Mouse (Mus musculus) fat pad, adult 2 months (tissue): Measurements from ENCODE around the gene Rack1.
"Not testable (repeated sequence)": the region's sequence is repeated elsewhere in the genome, so short reads cannot be mapped to it uniquely, and the experiment has no call there.

Source experiments
- DNase-seq: peaks from one replicate; pipeline ENCODE4 v3.0.0-alpha.2; 2011; ENCODE audit warnings: low read depth, low spot score; ENCODE audit errors: extremely low read depth

The Rack1 gene

DNA sequence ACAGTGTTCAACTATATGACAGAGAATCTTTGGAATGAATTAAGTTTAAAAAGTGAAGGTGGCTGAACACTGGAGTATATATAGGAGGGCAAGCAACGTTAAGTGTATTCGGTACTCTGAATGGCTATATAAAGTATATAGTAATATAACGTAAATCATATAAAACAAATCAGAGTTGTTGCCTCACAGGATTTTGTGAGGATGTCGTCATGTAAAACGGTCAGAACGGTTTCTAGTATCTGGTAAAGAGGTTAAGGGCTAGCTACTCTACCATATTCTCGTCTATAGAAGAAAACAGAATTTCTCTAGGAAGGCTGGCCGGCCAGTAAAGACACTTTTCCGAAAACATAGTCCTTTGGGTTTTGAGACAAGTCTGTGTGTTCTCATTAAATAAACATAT, 17.7 kb downstream of the Rack1 start:
- DNase-seq = no peak

DNA sequence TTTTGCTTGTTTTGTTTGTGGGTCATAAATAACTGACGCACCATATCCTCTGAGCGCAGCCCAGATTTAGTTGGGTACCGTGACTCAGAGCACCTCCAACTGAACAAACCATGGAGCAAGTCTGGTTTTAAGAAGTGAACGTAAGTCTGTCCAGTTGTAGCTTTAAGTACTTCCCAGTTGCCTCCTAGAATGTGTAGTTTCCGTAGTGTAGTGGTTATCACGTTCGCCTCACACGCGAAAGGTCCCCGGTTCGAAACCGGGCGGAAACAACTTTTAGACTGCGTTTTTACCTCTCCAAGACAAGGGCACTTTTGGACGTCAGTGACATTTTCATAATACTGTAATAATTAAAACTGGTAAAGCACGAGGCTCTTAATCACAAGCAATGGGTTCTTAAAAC, 18.2 kb downstream of the Rack1 start:
- no peak for DNase-seq

DNA sequence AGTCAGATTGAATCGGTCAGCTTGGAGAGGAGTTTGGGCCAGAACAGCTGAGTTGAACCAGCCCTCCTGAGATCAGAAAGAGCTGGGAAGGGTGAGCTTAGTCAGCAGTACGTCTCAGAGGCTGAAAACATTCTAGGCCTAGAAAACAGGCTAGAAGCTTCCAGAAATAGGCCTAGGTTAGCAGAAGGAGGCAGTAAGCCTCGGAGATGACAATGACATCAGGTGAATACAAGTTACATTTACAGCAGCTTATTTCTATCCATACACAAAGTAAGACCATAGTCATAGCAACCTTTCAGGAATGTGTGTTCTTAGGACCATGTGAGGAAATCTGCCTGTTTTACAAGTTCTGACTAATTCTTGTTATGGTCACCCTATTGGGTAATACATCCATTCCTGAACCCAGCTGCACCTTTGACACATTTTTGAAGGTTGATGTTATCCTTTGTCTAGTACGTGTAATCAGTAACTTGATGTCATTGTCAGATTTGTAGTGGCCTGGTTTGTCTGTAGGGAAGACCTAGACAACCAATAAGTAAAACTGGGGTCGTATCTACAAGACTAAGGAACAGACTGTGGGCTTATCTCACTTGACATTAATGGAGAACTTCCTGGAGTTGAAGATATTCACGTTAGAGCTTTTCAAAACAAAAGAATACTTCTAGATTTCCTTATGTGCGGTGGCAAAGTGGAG, 19.6 kb downstream of the Rack1 start:
- DNase-seq = no peak

DNA sequence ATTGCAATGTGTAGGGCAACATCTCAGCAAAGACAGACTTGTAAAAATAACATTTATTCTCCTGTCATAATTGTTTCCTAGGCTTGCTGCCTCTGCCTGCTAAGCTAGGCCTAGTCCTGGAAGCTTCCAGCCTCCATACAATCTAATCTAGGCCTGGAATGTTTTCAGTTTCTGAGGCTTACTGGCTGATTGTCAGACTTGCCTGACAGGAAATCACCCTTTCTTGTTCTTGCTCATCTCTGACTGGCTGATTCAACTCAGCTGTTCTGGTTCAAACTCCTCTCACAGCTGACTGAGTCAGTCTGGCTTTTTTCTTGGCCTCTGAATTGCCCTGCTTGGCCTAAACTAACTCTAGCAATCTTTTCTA, 20.2 kb downstream of the Rack1 start:
- DNase-seq = no peak

DNA sequence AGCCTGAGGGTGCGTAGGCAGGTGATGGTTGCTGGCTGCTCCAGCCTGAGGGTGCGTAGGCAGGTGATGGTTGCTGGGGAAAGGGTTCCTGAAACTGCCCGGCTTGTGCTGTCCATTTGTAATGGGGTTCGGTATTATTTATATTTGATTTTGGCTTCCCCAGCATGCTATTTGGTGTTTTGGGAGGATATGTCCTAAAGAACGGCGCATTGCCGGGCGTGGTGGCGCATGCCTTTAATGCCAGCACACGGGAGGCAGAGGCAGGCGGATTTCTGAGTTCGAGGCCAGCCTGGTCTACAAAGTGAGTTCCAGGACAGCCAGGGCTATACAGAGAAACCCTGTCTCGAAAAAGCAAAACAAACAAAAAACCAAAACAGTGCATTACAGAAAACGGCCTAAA, 21.2 kb downstream of the Rack1 start:
- not testable (repeated sequence) for DNase-seq

DNA sequence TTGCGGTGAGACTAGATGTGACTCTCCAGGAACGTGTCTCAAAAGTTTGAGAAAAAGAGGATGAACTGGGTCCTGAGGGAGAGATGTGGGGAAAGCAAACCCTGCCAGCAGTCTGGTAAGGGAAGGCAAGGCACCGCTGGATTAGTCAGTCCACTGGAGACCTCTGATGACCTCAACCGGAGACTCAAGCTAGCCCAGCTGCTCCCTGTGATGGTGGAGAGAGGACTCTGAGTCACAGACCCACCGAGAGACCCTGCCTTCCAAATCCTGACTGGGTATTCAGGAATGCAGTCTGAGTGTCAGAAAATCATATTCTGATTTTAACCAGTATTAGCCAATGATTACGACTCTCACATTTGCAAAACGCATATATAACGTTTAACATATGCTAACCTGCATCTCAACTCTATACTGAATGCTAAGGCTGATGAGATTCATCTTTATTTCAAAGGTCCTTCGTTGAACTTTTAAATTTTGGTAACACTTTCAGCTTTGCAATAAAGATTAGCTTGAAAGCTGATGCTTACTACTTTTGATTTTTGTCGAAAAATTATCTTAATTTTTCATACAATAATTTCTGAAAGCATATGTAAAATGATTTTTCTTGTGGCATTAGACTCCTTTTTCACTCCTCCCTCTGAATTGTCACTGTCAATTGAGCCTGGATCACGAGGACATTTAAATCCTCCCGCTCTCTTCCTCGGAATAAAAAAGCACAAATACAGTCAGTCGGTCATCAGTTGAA, 22.8 kb downstream of the Rack1 start:
- DNase-seq = no peak

DNA sequence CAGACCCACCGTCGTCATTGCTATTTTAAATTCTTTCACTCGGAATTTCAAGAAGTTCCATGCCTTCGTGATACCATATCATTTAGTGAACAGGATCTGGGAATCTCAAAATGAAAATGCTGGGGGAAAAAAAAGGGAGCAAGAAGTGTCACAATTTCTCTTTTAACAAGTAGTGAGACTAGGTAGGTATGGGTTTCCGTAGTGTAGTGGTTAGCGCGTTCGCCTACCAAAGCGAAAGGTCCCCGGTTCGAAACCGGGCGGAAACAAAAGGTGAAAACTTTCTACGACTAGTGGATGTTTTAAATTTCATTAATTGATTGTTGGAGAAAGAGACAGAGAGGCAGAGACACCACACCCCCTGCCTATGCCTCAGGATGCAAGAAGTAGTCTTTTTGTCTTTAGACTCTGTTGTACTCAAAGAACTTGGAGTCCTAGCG, 23.4 kb downstream of the Rack1 start:
- no peak for DNase-seq

DNA sequence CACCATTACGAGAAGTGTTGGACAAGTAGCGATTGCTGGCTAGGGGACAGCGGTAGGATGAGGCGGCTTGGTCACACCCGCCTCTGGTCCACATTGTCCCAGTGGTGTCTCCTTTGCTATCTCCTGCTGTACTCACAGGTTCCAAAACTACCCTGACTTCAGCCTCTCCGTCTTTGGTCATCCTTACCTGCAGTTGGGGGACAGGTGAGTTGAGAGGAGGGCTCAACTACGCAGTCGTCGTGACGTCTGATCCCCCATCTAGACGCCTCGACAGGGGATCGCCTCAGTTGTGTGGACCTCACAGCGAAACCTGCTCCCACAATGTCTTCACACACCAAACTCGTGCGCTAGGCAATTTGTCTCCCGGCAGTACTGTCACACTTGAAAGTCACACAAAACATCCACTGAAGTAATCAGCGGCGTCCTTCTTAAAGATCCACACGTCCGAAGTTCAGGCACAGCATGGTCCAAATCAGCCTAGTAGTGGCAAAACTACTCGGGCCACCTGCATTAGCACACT, 24.2 kb downstream of the Rack1 start:
- DNase-seq = no peak

DNA sequence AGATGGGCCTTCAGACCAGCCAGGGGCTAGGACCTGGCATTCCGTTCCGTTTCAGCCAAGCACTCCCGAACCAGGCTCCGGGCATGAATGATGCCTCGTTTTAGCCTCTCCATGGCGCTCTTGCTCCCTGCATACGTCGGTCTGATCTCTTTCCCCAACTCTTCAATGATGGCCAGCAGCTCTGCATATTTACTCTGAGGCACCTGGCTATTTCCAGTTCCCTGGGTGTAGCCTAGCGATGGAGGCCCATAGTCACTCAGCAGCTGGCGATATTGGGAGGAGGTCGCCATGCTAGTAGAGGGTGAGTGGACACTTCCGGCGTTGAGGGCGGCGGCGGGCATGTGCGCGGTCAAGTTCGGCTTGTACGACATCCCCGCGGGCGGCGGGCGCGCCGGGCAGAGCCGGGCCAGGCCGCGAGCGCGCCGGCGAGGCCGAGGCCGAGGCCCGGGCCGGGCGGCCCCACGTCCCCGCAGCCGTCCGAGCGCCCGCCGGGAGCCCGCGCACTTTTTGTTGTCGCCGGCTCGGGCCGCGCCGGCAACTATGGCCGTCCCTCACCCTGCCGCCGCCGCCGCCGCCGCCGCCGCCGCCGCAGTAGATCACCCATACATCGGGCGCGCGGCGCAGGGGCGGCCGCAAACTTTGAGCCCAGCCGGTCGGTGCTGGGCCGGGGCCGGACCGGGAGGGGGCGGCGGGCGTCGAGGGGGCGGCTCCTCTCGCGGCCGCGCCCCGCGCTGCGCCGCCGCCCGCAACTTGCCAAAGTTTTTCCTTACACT, 26.0 kb downstream of the Rack1 start, which contains the start of the genes Trim7 and Gm12184:
Gene Trim7, plus strand, starts transcription at position 162 of the 773 bp plus-strand sequence.
Gene Gm12184, minus strand, starts transcription at position 677 of the 773 bp plus-strand sequence.
- DNase-seq = not testable (repeated sequence)

DNA sequence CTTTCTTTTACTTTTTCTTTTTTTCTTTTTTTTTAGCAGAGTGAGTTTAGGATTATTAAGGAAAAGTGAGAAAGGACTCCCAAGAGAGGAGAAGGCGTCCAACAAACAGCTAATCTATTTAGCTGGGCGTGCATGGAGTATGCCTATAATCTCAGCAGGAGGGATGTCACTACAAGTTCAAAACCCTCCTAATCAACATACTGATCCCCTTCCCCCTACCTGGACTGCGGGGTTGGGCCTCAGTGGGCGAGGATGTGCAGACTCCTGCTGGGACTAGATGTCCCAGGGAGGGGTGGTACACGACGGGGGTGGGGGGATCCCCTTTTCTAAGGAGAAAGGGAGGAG, 26.6 kb downstream of the Rack1 start:
- DNase-seq = no peak

DNA sequence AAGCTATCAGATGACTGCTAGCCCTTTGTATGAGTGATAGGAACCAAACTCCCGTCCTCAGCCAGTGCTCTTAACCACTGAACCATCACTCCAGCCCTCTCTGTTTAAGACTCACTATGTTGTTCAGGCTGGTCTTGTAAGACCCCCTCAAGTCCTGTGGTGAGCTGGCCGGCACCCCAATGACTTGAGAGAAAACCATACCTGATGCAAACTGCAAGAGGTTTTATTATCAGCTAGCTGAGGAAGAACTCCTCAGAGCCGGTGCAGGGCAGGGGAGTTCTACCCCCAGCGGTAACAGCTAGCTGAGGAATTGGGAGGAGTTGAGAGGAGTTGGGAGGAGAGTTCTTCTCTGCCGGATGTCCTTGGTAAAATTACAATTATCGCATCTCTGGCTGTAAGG, 27.8 kb downstream of the Rack1 start:
- no peak for DNase-seq

DNA sequence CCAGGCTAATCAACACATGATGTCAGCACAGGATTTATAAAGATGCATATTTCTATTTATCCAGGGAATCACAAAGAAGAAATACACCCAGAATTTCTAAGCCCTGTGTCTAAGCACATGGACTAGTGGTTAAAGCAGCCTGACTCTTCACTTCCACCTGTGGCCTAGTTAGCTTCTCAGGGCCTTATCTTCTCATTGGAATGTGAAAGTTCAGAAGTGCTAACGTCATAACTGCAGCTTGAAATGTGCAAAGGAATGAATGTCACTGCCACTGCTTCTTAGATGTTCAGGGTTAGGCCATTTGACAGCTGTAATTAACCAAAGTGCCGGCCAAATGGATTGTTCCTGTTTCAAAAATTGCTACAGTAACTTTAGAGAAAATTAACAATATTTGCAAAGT, 30.1 kb downstream of the Rack1 start:
- DNase-seq = no peak

DNA sequence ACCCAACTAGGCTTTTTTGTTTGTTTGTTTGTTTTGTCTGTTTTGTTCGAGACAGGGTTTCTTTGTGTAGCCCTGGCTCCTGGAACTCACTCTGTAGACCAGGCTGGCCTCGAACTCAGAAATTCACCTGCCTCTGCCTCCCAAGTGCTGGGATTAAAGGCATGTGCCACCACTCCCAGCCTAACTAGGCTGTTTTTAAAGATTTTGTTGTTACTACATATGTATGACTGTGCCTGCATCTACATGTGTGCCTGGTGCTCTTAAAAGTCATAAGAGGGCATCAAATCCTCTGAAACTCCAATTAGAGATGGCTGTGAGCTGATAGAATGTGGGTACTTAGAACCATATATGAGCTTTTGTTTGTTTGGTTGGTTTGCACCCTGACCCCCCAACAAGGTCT, 31.1 kb downstream of the Rack1 start:
- DNase-seq = no peak

DNA sequence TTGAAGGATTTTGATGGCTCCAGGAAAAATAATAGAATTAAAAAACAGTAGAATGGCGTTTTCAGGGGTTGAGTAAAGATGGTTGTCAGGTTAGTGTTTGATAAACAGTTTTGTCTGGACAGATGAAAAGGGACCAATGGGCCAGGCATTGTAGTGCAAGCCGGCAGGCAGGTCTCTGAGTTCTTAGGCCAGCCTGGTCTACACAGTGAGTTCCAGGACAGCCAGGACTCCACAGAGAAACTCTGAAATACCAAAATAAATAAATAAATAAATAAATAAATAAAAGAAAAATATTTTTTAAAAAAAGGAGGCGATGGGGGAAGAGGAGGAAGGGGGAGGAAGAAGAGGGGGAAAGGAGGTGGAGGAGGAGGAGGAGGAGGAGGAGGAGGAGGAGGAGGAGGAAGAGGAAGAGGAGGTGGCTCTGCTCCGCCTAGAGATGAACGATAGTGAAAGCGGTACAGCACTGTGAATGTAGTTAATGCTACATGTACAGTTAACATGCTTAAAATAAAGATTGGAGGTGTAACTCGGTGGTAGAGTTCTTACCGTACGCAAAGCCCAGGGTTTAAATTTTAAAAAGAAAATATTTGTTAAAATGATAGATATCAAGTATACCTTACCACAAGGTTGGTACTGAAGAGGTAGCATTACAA, 33.1 kb downstream of the Rack1 start:
- DNase-seq = no peak

DNA sequence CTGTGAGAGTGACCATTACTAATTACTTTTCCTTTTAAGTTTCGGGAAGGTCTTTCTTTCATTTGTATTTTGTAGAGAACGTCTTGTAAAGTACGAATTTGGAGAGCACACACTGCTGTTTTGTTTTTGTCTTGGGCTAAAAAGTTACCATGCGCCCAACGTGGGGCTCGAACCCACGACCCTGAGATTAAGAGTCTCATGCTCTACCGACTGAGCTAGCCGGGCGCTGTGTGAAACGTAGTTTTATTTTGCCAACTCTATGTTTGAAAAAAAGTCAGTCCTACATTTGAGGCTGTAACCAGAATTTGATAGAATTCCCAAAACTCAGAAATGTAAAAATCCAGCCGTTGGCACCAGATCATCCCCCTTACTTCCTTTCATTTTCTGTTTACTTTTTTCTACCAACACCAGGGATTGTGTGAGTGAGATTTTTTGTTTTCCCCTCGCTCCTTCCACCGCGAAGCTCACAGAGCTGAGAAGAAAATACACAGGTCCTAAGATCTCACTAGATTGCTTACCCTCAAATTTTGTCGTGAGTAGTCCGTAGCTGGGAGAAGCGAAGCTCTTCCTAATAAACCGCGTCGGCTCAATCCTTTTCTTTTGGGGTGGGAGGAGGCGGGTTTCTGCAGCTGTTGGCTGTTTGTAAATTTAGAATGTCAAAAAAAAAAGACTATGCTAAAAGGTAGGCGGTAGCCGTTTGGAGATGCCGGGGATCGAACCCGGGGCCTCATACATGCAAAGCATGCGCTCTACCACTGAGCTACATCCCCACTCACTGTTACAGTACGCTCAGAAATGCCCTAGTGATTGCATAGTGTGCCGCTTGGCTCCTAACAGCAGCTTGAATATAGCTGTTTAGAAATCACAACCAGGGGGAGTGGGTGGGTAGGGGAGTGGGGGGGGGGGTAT, 33.9 kb downstream of the Rack1 start:
- DNase-seq = no peak

DNA sequence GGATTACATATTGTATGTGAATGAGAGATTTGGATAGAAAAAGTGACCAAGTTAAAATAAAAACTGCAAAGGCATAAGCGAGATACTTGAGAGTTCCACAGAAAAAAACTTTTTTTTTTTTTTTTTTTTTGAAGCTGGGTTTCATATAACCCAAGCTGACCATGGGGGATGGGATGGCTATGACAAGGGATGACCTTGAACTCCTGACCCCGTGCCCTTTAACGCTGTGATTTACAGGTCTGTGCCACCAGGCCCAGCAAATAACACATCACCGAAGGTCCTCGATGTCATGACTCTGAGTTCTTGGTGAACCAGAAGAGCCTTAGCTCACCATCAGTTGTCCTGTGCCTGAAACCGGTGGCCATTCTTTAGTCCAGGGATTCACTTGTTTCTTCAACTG, 35.8 kb downstream of the Rack1 start:
- DNase-seq = no peak

DNA sequence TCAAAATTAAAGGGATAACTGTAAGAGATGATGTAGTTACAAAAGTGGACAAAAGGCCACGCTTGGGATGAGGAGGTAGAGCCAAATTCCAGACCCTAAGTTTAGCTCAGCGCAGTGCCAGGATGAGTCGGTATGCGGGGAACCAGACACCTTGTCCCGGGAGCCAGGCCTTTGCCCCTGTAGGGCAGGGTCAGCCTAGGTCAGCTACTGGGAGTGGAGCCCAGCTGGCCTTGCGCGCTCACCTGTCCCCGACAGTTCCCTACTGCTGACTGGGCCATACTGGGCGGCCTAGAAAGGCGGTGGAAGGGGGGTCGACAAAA, 36.8 kb downstream of the Rack1 start:
- DNase-seq = no peak

DNA sequence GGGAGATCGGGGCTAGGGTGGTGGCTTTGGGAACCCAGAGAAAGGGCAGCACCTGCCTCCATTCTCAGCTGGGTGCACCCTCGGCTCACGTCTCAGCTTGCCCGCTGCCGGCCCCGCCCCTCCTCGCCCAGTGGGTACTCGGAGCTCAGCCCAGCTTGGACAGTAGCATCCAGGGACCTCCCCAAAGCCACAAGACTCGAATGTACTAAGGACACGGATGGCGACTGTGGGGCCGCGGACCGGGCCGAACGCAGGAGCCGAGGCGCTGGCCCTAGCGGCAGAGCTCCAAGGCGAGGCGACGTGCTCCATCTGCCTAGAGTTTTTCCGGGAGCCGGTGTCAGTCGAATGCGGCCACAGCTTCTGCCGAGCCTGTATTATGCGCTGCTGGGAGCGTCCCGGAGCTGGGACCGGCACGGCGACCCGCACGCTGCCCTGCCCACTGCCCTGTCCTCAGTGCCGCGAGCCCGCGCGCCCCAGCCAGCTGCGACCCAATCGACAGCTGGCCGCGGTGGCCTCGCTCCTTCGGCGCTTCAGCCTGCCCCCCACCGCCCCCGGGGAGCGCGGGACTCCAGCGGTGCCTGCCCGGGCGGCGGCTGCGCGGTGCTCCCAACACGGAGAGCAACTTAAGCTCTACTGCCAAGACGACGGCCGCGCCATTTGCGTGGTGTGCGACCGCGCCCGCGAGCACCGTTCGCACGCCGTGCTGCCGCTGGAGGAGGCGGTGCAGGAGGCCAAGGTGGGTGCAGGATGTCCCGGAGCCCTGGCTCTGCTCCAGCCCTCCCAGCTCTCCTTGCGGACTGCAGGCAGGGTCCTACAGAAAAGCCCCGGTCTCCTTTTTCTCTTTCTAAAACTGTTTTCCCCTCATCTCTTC, 37.4 kb downstream of the Rack1 start:
- no peak for DNase-seq

DNA sequence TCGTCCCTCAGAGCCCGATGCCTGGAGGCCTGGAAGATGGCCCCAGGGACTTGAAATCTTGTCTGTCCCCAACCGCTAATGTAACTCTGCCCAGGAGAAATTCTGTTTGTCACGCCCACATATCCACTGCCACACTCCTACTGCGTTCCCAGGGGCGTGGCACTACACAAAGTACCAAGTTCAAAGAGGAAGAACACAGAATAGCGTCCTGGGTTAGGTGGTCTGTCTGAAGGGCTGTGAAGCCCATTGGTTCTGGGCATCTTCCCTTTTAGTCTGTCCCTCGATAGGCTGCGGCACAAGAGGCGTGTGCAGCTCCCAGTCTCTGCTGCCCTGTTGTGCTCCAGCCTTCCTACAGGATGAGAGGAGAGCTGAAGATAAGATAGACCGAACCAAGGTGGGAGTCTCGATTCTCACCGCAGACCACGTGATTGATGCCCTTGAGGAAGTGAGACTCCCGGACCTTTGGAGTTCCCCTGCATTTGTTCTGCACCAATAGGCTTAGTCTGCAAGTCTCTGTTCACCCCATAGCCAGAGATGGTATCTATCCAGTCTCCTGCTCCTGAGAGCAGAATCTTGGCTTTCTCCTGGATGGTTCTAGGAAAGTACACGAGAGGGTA, 38.2 kb downstream of the Rack1 start:
- no peak for DNase-seq
